Mouse (Mus musculus) MEL (cell line): ENCODE data around the gene Maml2. TPM values are rescaled to one million over a fixed set of nuclear protein-coding genes. Genes with fewer than 3 reads are reported as not detected.

ENCODE experiments used
- DNase-seq: peaks from one replicate; pipeline ENCODE4 v3.0.0; 2011; ENCODE audit warnings: low read depth, low spot score
- H3K27ac ChIP-seq: 2 replicates; pipeline ENCODE4 v1.5.1; 2012; ENCODE audit warnings: low read depth, mild to moderate bottlenecking, control low read depth, low read length, moderate library complexity; ENCODE audit not compliant: control insufficient read depth
- H3K27me3 ChIP-seq, 2 experiments: fragments of 150-350 bp in 1 of 2; sonication (generic) in 1 of 2; 2 replicates each; pipeline ENCODE4 v1.6.1; 2012; ENCODE audit warnings: low read length in 2 of 2, mild to moderate bottlenecking in 2 of 2, improper control_type of control experiment in 1 of 2, moderate library complexity in 1 of 2; ENCODE audit not compliant: insufficient read depth in 2 of 2, control insufficient read depth in 1 of 2
- H3K36me3 ChIP-seq, 2 experiments: 2 replicates each; pipeline ENCODE4 v1.6.1; 2012 to 2014; ENCODE audit warnings: low read length in 2 of 2, improper control_type of control experiment in 1 of 2, inconsistent platforms in 1 of 2, mild to moderate bottlenecking in 1 of 2; ENCODE audit not compliant: insufficient read depth in 2 of 2, control insufficient read depth in 1 of 2
- H3K4me1 ChIP-seq, 2 experiments: fragments of 150-350 bp in 1 of 2; sonication (generic) in 1 of 2; 2 replicates each; pipeline ENCODE4 v1.6.1; 2012; ENCODE audit warnings: low read length in 2 of 2, improper control_type of control experiment in 1 of 2, mild to moderate bottlenecking in 1 of 2; ENCODE audit not compliant: insufficient read depth in 2 of 2, control insufficient read depth in 1 of 2
- H3K4me3 ChIP-seq, 2 experiments: fragments of 150-350 bp in 1 of 2; sonication (generic) in 1 of 2; 2 replicates each; pipeline ENCODE4 v1.5.1; 2012; ENCODE audit warnings: low read depth in 2 of 2, low read length in 2 of 2, mild to moderate bottlenecking in 2 of 2, moderate library complexity in 2 of 2, control low read depth in 1 of 2, improper control_type of control experiment in 1 of 2; ENCODE audit not compliant: control insufficient read depth in 1 of 2, insufficient read depth in 1 of 2
- H3K79me2 ChIP-seq: 2 replicates; pipeline ENCODE4 v1.6.1; 2012; ENCODE audit warnings: mild to moderate bottlenecking, low read length, moderate library complexity; ENCODE audit not compliant: control insufficient read depth, poor library complexity, insufficient read depth
- H3K9ac ChIP-seq: 2 replicates; pipeline ENCODE4 v1.6.1; 2012; ENCODE audit warnings: low read depth, mild to moderate bottlenecking, control low read depth, low read length, moderate library complexity; ENCODE audit not compliant: control insufficient read depth, poor library complexity, severe bottlenecking
- H3K9me3 ChIP-seq: fragments of 150-350 bp; sonication (generic); replicated peaks from 2 replicates; pipeline ENCODE4 v1.6.1; 2012; ENCODE audit warnings: mild to moderate bottlenecking, low read length, improper control_type of control experiment, moderate library complexity; ENCODE audit not compliant: insufficient read depth
- BHLHE40 ChIP-seq: IDR thresholded peaks from 2 replicates; pipeline ENCODE4 v1.6.1; 2012; ENCODE audit warnings: low read depth, mild to moderate bottlenecking, inconsistent platforms, low read length, improper control_type of control experiment, borderline replicate concordance
- CHD2 ChIP-seq: IDR thresholded peaks from 2 replicates; pipeline ENCODE4 v1.6.1; 2011; ENCODE audit warnings: low read length, improper control_type of control experiment
- CTCF ChIP-seq, 3 experiments: IDR thresholded peaks in 2 of 3; conservative IDR thresholded peaks in 1 of 3; 2 replicates each; pipeline ENCODE4 v1.5.1; 2011 to 2012; ENCODE audit warnings: low read length in 3 of 3, low read depth in 2 of 3, mild to moderate bottlenecking in 2 of 3, improper control_type of control experiment in 1 of 3, inconsistent platforms in 1 of 3, mixed read lengths in 1 of 3, moderate library complexity in 1 of 3; ENCODE audit not compliant: control insufficient read depth in 1 of 3, insufficient read depth in 1 of 3, poor library complexity in 1 of 3, severe bottlenecking in 1 of 3
- ELF1 ChIP-seq: IDR thresholded peaks from 2 replicates; pipeline ENCODE4 v1.6.1; 2014; ENCODE audit warnings: low read depth, mild to moderate bottlenecking, inconsistent platforms, low read length, improper control_type of control experiment, moderate library complexity
- GABPA ChIP-seq: IDR thresholded peaks from 2 replicates; pipeline ENCODE4 v1.6.1; 2012; ENCODE audit warnings: low read depth, mild to moderate bottlenecking, inconsistent platforms, low read length, improper control_type of control experiment, moderate library complexity
- KAT2A ChIP-seq: conservative IDR thresholded peaks from 2 replicates; pipeline ENCODE4 v1.6.1; 2012; ENCODE audit warnings: low read depth, low read length, improper control_type of control experiment, inconsistent platforms
- MAFK ChIP-seq: IDR thresholded peaks from 2 replicates; pipeline ENCODE4 v1.6.1; 2011; ENCODE audit warnings: low read depth, mild to moderate bottlenecking, low read length, improper control_type of control experiment, borderline replicate concordance
- MAZ ChIP-seq: IDR thresholded peaks from 2 replicates; pipeline ENCODE4 v1.6.1; 2012; ENCODE audit warnings: low read depth, mild to moderate bottlenecking, inconsistent platforms, low read length, improper control_type of control experiment
- MEF2A ChIP-seq: IDR thresholded peaks from 2 replicates; pipeline ENCODE4 v1.6.1; 2014; ENCODE audit warnings: low read depth, mild to moderate bottlenecking, inconsistent platforms, low read length, improper control_type of control experiment; ENCODE audit not compliant: poor library complexity, insufficient replicate concordance, severe bottlenecking; ENCODE audit errors: extremely low read depth
- MXI1 ChIP-seq: IDR thresholded peaks from 2 replicates; pipeline ENCODE4 v1.6.1; 2011; ENCODE audit warnings: mild to moderate bottlenecking, low read depth, low read length, improper control_type of control experiment
- MYB ChIP-seq: IDR thresholded peaks from 2 replicates; pipeline ENCODE4 v1.6.1; 2011; ENCODE audit warnings: mild to moderate bottlenecking, low read depth, low read length, improper control_type of control experiment
- MYC ChIP-seq: IDR thresholded peaks from 2 replicates; pipeline ENCODE4 v1.6.1; 2011; ENCODE audit warnings: low read depth, mild to moderate bottlenecking, low read length, improper control_type of control experiment, moderate library complexity
- NELFE ChIP-seq: IDR thresholded peaks from 2 replicates; pipeline ENCODE4 v1.6.1; 2011; ENCODE audit warnings: low read depth, low read length, improper control_type of control experiment
- NRF1 ChIP-seq: IDR thresholded peaks from 2 replicates; pipeline ENCODE4 v1.6.1; 2014; ENCODE audit warnings: low read depth, mild to moderate bottlenecking, inconsistent platforms, low read length, improper control_type of control experiment, moderate library complexity; ENCODE audit not compliant: poor library complexity, insufficient read depth, severe bottlenecking
- POLR2AphosphoS2 ChIP-seq: IDR thresholded peaks from 2 replicates; pipeline ENCODE4 v1.6.1; 2011; ENCODE audit warnings: low read length, improper control_type of control experiment
- RAD21 ChIP-seq: IDR thresholded peaks from 2 replicates; pipeline ENCODE4 v1.6.1; 2011; ENCODE audit warnings: mild to moderate bottlenecking, low read depth, low read length, improper control_type of control experiment
- RCOR1 ChIP-seq: IDR thresholded peaks from 2 replicates; pipeline ENCODE4 v1.6.1; 2012; ENCODE audit warnings: low read depth, mild to moderate bottlenecking, inconsistent platforms, low read length, improper control_type of control experiment
- SIN3A ChIP-seq: IDR thresholded peaks from 2 replicates; pipeline ENCODE4 v1.6.1; 2012; ENCODE audit warnings: low read length, improper control_type of control experiment, inconsistent platforms
- TAL1 ChIP-seq: IDR thresholded peaks from 2 replicates; pipeline ENCODE4 v1.6.1; 2012; ENCODE audit warnings: mild to moderate bottlenecking, inconsistent platforms, low read length, moderate library complexity, mixed read lengths
- TBP ChIP-seq: IDR thresholded peaks from 2 replicates; pipeline ENCODE4 v1.8.0; 2011; ENCODE audit warnings: low read depth, low read length, improper control_type of control experiment
- TCF12 ChIP-seq: IDR thresholded peaks from 2 replicates; pipeline ENCODE4 v1.6.1; 2014; ENCODE audit warnings: low read depth, mild to moderate bottlenecking, inconsistent platforms, low read length, improper control_type of control experiment, moderate library complexity
- USF1 ChIP-seq: IDR thresholded peaks from 2 replicates; pipeline ENCODE4 v1.6.1; 2014; ENCODE audit warnings: low read depth, mild to moderate bottlenecking, inconsistent platforms, low read length, improper control_type of control experiment, moderate library complexity
- USF2 ChIP-seq, 2 experiments: IDR thresholded peaks; 2 replicates each; pipeline ENCODE4 v1.6.1; 2011 to 2012; ENCODE audit warnings: improper control_type of control experiment in 2 of 2, low read length in 2 of 2, borderline replicate concordance in 1 of 2, inconsistent platforms in 1 of 2, low read depth in 1 of 2, mild to moderate bottlenecking in 1 of 2; ENCODE audit not compliant: insufficient read depth in 1 of 2
- ZC3H11A ChIP-seq: IDR thresholded peaks from 2 replicates; pipeline ENCODE4 v1.6.1; 2012; ENCODE audit warnings: low read depth, mild to moderate bottlenecking, inconsistent platforms, low read length, improper control_type of control experiment
- ZKSCAN1 ChIP-seq: IDR thresholded peaks from 2 replicates; pipeline ENCODE4 v1.6.1; 2012; ENCODE audit warnings: low read depth, mild to moderate bottlenecking, inconsistent platforms, low read length, improper control_type of control experiment, moderate library complexity
- ZNF384 ChIP-seq: IDR thresholded peaks from 2 replicates; pipeline ENCODE4 v1.6.1; 2012; ENCODE audit warnings: low read depth, mild to moderate bottlenecking, inconsistent platforms, low read length, improper control_type of control experiment
- polyA plus RNA-seq, 2 experiments: library from polyadenylated mRNA; stranded (reverse) in 1 of 2; unstranded in 1 of 2; fragments of >175 nt in 1 of 2; fragments of >200 nt in 1 of 2; gene quantifications; 2 replicates each; pipeline versions ENCODE4 v1.2.1 to v1.2.4; 2012; ENCODE audit warnings: low replicate concordance in 2 of 2, low read depth in 1 of 2; ENCODE audit not compliant: insufficient read length in 2 of 2, insufficient read depth in 1 of 2, missing spikeins in 1 of 2
- total RNA-seq: library from RNA; depleted of rRNA; stranded (reverse); fragments of 300-350 nt; gene quantifications from 2 replicates; pipeline ENCODE4 v1.2.3, GENCODE M21; 2012

Gene Maml2
- total and polyA plus RNA-seq, 3 experiments: 0.08 to 0.47 TPM; not detected in 1

DNA sequence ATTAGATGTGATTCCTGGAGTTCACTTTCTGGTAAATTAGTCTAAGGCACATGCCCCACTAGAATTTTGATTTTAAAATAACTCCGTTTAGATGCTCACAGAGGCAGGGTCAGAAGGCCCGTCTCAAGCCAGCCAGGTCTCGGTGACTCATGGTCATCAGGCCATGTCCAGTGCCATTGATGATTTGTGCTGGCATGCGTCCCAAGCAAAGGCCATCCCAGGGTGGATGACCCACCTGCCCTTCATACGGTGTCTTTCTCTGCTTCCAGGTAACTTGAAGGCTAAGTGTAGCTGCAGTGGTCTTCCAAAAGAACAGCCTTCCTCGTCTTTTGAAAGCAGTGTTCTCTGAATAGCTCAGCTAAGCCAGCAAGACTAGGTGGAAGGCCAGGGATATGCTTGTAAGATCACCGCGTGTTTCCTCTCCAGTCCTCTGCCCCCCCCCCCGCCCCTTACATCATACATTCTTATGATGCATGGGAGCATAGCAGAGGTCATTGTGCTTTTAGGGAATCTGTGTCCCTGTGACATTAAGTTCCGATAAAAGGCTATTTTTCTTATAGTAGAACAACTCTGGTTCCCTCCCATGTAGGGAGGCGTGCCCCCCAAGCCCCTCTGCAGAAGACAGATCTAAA is 235.4 kb downstream of the Maml2 start:
- Histone ChIP-seq H3K27ac (no peak overlapping the region), H3K4me3 (no peak overlapping the region), H3K4me1 (peaks cover 17 to 20% of the 10 kb centered on the region in 2 experiments), H3K27me3 (no peaks in the 10 kb centered on the region), H3K36me3 (peaks cover 0 to 24% of the 10 kb centered on the region in 2 experiments; a peak in 2 of 4 replicates), H3K79me2 (no peaks in the 10 kb centered on the region), H3K9ac (no peak overlapping the region), H3K9me3 (no peaks in the 10 kb centered on the region)
- no peak for DNase-seq
- TF ChIP-seq NELFE (no peak), USF2 (IDR thresholded peaks at IDR 0.05; ENCODE audit: borderline replicate concordance in 1 of 2, insufficient read depth in 1 of 2, low read depth in 1 of 2, low read length in 2 of 2) (no peak), RAD21 (no peak), TAL1 (no peak), MXI1 (no peak), RCOR1 (no peak), ZNF384 (no peak), KAT2A (no peak), MAZ (no peak), SIN3A (no peak), TBP (no peak), TCF12 (no peak), NRF1 (no peak), MEF2A (no peak), GABPA (no peak)

DNA sequence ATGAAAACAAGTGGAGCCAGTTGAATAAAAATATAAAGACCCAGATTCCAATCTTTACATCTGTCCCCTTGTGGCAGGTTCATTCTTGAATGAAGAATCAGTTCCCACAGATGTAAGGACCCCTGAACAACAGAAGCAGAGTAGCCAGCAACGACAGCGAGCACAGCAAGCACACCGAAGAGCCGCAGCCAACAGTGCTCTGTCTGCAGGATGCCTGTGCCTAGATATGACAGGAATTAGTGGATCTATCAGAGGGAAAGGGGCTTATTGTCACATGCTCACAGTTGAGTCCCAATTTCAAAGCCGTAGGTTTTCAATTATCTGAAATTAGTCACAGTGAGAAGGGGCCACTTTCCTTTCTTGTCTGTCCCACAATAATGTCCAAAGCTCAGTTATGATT is 238.0 kb downstream of the Maml2 start:
- no peak overlapping the region for H3K4me3 ChIP-seq
- no peak for TF ChIP-seq CTCF (IDR thresholded peaks at IDR 0.05 in 2 of 3, conservative IDR thresholded peaks at IDR 0.05 in 1 of 3; ENCODE audit: control insufficient read depth in 1 of 3, insufficient read depth in 1 of 3, low read depth in 2 of 3, low read length in 3 of 3, poor library complexity in 1 of 3, severe bottlenecking in 1 of 3)
- TF ChIP-seq SIN3A: no peak
- TF ChIP-seq ELF1: no peak
- TF ChIP-seq RCOR1: no peak
- TF ChIP-seq MAFK: no peak
- no peak for TF ChIP-seq ZC3H11A
- no peak for TF ChIP-seq ZKSCAN1
- TF ChIP-seq USF1: no peak
- TF ChIP-seq CHD2: no peak
- no peak for TF ChIP-seq MYB
- TF ChIP-seq MYC: no peak
- TF ChIP-seq BHLHE40: no peak
- TF ChIP-seq POLR2AphosphoS2: no peak
- no peak for TF ChIP-seq MXI1
- TF ChIP-seq MAZ: no peak
- TF ChIP-seq NRF1: no peak
- H3K27ac ChIP-seq: no peak overlapping the region
- H3K36me3 ChIP-seq: peaks cover 0 to 42% of the 10 kb centered on the region in 2 experiments; a peak in 2 of 4 replicates
- no peaks in the 10 kb centered on the region for H3K9me3 ChIP-seq
- H3K79me2 ChIP-seq: no peaks in the 10 kb centered on the region
- no peak for DNase-seq
- H3K9ac ChIP-seq: no peak overlapping the region
- no peaks in the 10 kb centered on the region for H3K27me3 ChIP-seq
- H3K4me1 ChIP-seq: peaks cover 32 to 43% of the 10 kb centered on the region in 2 experiments
